Mouse (Mus musculus): ENCODE measurements around the gene Cfap99. TPM values are rescaled to one million over a fixed set of nuclear protein-coding genes. Genes with fewer than 3 reads are reported as not detected.

The Cfap99 gene
- polyA plus RNA-seq, 1 experiment: not detected

DNA sequence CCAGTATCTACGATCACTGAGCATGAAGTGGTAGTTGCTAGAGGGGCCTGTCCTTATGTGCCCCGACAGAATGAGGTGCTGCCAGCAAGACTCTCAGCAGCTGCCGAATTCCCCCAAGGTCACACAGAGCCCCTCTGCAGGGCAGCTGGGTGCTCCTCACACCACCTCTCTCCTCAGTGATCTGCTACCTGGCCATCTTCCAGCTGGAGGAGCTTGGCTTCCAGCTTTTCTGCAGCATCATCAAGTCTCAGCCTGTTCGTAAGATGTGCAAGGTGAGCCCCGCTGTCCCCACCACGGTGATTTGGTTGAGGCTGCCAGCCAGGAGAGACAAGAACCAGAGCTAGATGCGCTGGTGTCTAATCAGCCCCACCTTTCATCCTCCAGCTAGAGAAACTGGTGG is 14.0 kb downstream of the Cfap99 start:
- Histone ChIP-seq H3K4me3 (ENCODE audit: low read depth, low read length) (no peak overlapping the region), H3K36me3 (ENCODE audit: control insufficient read depth, insufficient read depth, low read length, poor library complexity, severe bottlenecking) (no peaks in the 10 kb centered on the region), H3K27ac (ENCODE audit: insufficient read depth, low read length) (no peak overlapping the region), H3K27me3 (ENCODE audit: control insufficient read depth, insufficient read depth, low read length, poor library complexity, severe bottlenecking) (no peaks in the 10 kb centered on the region), H3K9me3 (replicated peaks; ENCODE audit: control insufficient read depth, insufficient read depth, low read length, poor library complexity, severe bottlenecking) (no peaks in the 10 kb centered on the region), H3K9ac (ENCODE audit: low read depth, poor library complexity, severe bottlenecking) (no peak overlapping the region), H3K4me1 (ENCODE audit: control insufficient read depth, insufficient read depth, low read length) (no peaks in the 10 kb centered on the region)
- no peak for TF ChIP-seq EP300 (IDR thresholded peaks at IDR 0.05; ENCODE audit: insufficient read depth, low read depth, low read length)
- no peak for TF ChIP-seq POLR2A (IDR thresholded peaks at IDR 0.05; ENCODE audit: insufficient read depth, low read length)
- no peak for TF ChIP-seq CTCF (IDR thresholded peaks at IDR 0.05; ENCODE audit: low read depth, low read length)

- Histone ChIP-seq H3K4me1 (ENCODE audit: control insufficient read depth, insufficient read depth, low read length) (no peaks in the 10 kb centered on the region), H3K27ac (ENCODE audit: insufficient read depth, low read length) (no peak overlapping the region), H3K9me3 (replicated peaks; ENCODE audit: control insufficient read depth, insufficient read depth, low read length, poor library complexity, severe bottlenecking) (no peaks in the 10 kb centered on the region), H3K27me3 (ENCODE audit: control insufficient read depth, insufficient read depth, low read length, poor library complexity, severe bottlenecking) (no peaks in the 10 kb centered on the region), H3K36me3 (ENCODE audit: control insufficient read depth, insufficient read depth, low read length, poor library complexity, severe bottlenecking) (no peaks in the 10 kb centered on the region), H3K9ac (ENCODE audit: low read depth, poor library complexity, severe bottlenecking) (no peak overlapping the region), H3K4me3 (ENCODE audit: low read depth, low read length) (no peak overlapping the region)
- TF ChIP-seq EP300 (IDR thresholded peaks at IDR 0.05; ENCODE audit: insufficient read depth, low read depth, low read length): no peak
- TF ChIP-seq CTCF (IDR thresholded peaks at IDR 0.05; ENCODE audit: low read depth, low read length): no peak
- no peak for TF ChIP-seq POLR2A (IDR thresholded peaks at IDR 0.05; ENCODE audit: insufficient read depth, low read length)
Observed at GRCm38 (mm10) chr5:34309016-34309415, 20.6 kb downstream of the Cfap99 start.

DNA sequence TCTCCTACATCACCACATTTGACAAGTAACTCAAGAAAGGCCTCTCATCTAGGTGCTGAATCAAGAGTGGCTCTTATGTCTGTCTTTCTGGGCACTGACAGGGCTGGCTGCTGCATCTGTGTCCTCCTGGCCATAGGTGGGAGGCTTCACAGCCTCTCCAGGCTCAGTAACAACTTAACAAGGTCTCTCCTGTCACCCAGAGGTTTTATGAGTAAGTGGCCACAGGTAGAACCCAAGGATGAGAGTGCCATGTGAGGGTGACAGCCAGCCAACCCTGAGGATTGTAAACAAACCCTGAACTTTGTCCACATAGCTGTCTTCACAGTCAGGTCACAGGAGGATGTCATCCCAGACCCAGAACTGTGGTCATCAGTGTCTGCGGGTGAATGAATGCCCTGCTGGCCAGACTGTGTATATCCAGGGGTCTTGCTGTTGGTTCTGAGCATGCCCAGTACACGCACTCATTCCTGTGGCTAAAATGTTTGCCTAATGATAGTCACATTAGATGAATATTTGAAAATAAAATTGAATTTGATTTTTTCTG is 31.2 kb downstream of the Cfap99 start:
- Histone ChIP-seq H3K36me3 (ENCODE audit: control insufficient read depth, insufficient read depth, low read length, poor library complexity, severe bottlenecking) (no peaks in the 10 kb centered on the region), H3K9ac (ENCODE audit: low read depth, poor library complexity, severe bottlenecking) (no peak overlapping the region), H3K4me1 (ENCODE audit: control insufficient read depth, insufficient read depth, low read length) (no peaks in the 10 kb centered on the region), H3K27me3 (ENCODE audit: control insufficient read depth, insufficient read depth, low read length, poor library complexity, severe bottlenecking) (no peaks in the 10 kb centered on the region), H3K27ac (ENCODE audit: insufficient read depth, low read length) (no peak overlapping the region), H3K4me3 (ENCODE audit: low read depth, low read length) (no peak overlapping the region), H3K9me3 (replicated peaks; ENCODE audit: control insufficient read depth, insufficient read depth, low read length, poor library complexity, severe bottlenecking) (no peaks in the 10 kb centered on the region)
- TF ChIP-seq CTCF (IDR thresholded peaks at IDR 0.05; ENCODE audit: low read depth, low read length) (no peak), EP300 (IDR thresholded peaks at IDR 0.05; ENCODE audit: insufficient read depth, low read depth, low read length) (no peak), POLR2A (IDR thresholded peaks at IDR 0.05; ENCODE audit: insufficient read depth, low read length) (no peak)

DNA sequence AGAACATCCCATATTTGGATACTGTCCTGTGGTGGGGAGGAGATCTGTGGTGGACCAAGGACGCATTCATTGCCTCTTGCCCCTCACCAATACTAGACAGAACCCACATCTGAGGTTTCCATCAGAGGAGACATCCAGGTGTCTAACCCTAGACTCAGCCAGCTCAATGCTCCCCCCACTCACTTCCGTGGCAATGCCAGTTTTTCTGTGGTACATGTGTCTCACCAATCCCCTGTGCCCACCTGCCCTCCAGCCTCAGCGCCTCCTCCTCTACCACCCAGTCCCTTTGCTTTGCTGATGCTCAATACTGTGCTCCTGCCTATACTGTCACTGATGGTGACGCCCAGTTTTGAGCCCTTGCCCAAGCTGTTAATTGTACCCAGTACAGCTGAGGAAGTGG is 32.8 kb downstream of the Cfap99 start:
- Histone ChIP-seq H3K27ac (ENCODE audit: insufficient read depth, low read length) (no peak overlapping the region), H3K27me3 (ENCODE audit: control insufficient read depth, insufficient read depth, low read length, poor library complexity, severe bottlenecking) (no peaks in the 10 kb centered on the region), H3K4me1 (ENCODE audit: control insufficient read depth, insufficient read depth, low read length) (no peaks in the 10 kb centered on the region), H3K9me3 (replicated peaks; ENCODE audit: control insufficient read depth, insufficient read depth, low read length, poor library complexity, severe bottlenecking) (no peaks in the 10 kb centered on the region), H3K36me3 (ENCODE audit: control insufficient read depth, insufficient read depth, low read length, poor library complexity, severe bottlenecking) (no peaks in the 10 kb centered on the region), H3K4me3 (ENCODE audit: low read depth, low read length) (no peak overlapping the region), H3K9ac (ENCODE audit: low read depth, poor library complexity, severe bottlenecking) (no peak overlapping the region)
- TF ChIP-seq EP300 (IDR thresholded peaks at IDR 0.05; ENCODE audit: insufficient read depth, low read depth, low read length): no peak
- no peak for TF ChIP-seq POLR2A (IDR thresholded peaks at IDR 0.05; ENCODE audit: insufficient read depth, low read length)
- TF ChIP-seq CTCF (IDR thresholded peaks at IDR 0.05; ENCODE audit: low read depth, low read length): no peak

- TF ChIP-seq POLR2A (IDR thresholded peaks at IDR 0.05; ENCODE audit: insufficient read depth, low read length): no peak
- Histone ChIP-seq H3K27ac (ENCODE audit: insufficient read depth, low read length) (no peak overlapping the region), H3K9me3 (replicated peaks; ENCODE audit: control insufficient read depth, insufficient read depth, low read length, poor library complexity, severe bottlenecking) (no peaks in the 10 kb centered on the region), H3K4me3 (ENCODE audit: low read depth, low read length) (no peak overlapping the region), H3K9ac (ENCODE audit: low read depth, poor library complexity, severe bottlenecking) (no peak overlapping the region), H3K36me3 (ENCODE audit: control insufficient read depth, insufficient read depth, low read length, poor library complexity, severe bottlenecking) (no peaks in the 10 kb centered on the region), H3K4me1 (ENCODE audit: control insufficient read depth, insufficient read depth, low read length) (no peaks in the 10 kb centered on the region), H3K27me3 (ENCODE audit: control insufficient read depth, insufficient read depth, low read length, poor library complexity, severe bottlenecking) (no peaks in the 10 kb centered on the region)
Observed at GRCm38 (mm10) chr5:34325286-34325685, 36.9 kb downstream of the Cfap99 start.

DNA sequence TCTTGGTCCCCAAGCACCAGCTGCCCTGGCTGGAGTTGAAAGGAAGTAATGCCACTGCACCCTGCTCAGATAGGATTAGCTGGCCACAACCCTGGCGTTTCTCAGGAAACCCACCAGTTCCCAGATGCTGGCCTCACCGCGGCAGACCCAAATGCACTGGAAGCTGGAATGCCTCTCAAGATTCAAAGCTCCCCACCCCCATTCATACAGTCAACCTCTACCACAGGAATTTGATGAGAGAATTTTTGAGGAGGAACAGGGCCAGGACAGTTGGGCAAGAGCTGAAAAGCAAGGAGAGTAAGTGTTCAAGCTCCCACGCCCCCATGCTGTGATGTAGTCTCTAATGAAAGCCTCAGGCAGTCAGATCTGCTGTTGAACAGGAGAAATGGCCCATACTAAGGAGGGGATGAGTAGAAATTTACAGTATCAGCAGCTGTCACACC is 37.9 kb downstream of the Cfap99 start:
- H3K36me3 ChIP-seq (ENCODE audit: control insufficient read depth, insufficient read depth, low read length, poor library complexity, severe bottlenecking): no peaks in the 10 kb centered on the region
- H3K9me3 ChIP-seq (replicated peaks; ENCODE audit: control insufficient read depth, insufficient read depth, low read length, poor library complexity, severe bottlenecking): no peaks in the 10 kb centered on the region
- H3K9ac ChIP-seq (ENCODE audit: low read depth, poor library complexity, severe bottlenecking): no peak overlapping the region
- H3K27ac ChIP-seq (ENCODE audit: insufficient read depth, low read length): no peak overlapping the region
- no peaks in the 10 kb centered on the region for H3K4me1 ChIP-seq (ENCODE audit: control insufficient read depth, insufficient read depth, low read length)
- H3K27me3 ChIP-seq (ENCODE audit: control insufficient read depth, insufficient read depth, low read length, poor library complexity, severe bottlenecking): no peaks in the 10 kb centered on the region
- TF ChIP-seq POLR2A (IDR thresholded peaks at IDR 0.05; ENCODE audit: insufficient read depth, low read length): no peak
- TF ChIP-seq CTCF (IDR thresholded peaks at IDR 0.05; ENCODE audit: low read depth, low read length): no peak
- TF ChIP-seq EP300 (IDR thresholded peaks at IDR 0.05; ENCODE audit: insufficient read depth, low read depth, low read length): no peak
- no peak overlapping the region for H3K4me3 ChIP-seq (ENCODE audit: low read depth, low read length)
